Mouse (Mus musculus): ENCODE data around the gene Enpp7. TPM values are rescaled to one million over a fixed set of nuclear protein-coding genes. Genes with fewer than 3 reads are reported as not detected.

Gene Enpp7
- total and polyA plus RNA-seq, 2 experiments from 2014 or later, result not detected

GRCm38 (mm10) chr11:119021180-119021579, 33.2 kb downstream of the Enpp7 start:
- ATAC-seq (ENCODE audit: insufficient read depth, low read depth) (no peak), DNase-seq (ENCODE audit: low spot score) (no peak)
- TF ChIP-seq CTCF (IDR thresholded peaks at IDR 0.05; ENCODE audit: low read depth) (no peak), EP300 (IDR thresholded peaks at IDR 0.05; ENCODE audit: low read depth) (no peak)
- no peak overlapping the region for H3K4me3 ChIP-seq (ENCODE audit: low read depth, low read length)
- no peak overlapping the region for H3K4me2 ChIP-seq (ENCODE audit: low read depth, low read length)
- no peak overlapping the region for H3K9ac ChIP-seq (replicated peaks; ENCODE audit: low read depth, low read length)
- no peak overlapping the region for H3K27ac ChIP-seq (ENCODE audit: low read depth)
- peaks cover 27% of the 10 kb centered on the region for H3K4me1 ChIP-seq (ENCODE audit: control insufficient read depth, insufficient read depth)
- peaks cover 25% of the 10 kb centered on the region for H3K27me3 ChIP-seq (ENCODE audit: control insufficient read depth, insufficient read depth, low read length)
- no peaks in the 10 kb centered on the region for H3K36me3 ChIP-seq (replicated peaks; ENCODE audit: control insufficient read depth, insufficient read depth, low read length)
- 84% methylated on average over 7 of the region's 7 CpGs for WGBS
- H3K9me3 ChIP-seq (replicated peaks; ENCODE audit: control insufficient read depth, low read length), result no peaks in the 10 kb centered on the region

DNA sequence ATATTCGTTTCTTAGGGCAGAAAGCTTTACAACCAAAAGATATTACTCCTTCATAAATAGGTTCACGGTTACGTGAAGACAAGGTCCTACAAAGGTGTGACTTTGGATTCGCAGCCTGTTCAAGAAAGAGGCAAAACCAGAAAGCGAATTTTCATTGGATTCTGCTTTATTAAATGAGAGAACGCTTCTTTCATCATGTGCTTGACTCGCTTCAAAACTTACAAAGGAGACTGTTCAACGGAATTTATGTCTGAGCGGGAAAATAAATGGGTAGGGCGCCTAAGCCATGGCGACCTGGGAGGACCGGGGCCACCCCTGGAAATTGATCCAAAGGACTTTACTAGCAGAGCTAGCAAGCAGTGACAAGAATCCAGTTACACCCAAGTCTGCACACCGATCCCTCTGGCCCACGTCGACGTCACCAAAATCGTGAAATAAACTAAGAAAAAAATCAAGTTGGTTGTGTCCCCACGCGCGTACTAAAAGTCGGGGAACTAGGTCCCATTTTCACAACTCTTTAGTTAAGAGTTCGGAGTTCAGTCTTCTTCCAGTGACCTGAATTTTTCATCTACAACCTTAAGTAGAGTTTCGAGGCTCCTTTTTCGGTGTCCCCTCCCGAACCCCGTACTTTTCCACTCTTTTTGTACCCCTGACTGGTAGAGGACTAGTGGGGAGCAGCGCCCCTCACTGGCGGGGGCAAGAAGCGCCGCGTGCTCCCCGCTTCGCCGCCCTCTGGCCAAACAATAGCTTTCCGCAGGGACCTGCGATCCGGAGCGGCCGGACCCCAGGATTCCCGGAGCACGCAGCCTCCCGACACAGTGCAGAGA, 34.3 kb downstream of the Enpp7 start:
- Histone ChIP-seq H3K4me3 (ENCODE audit: low read depth, low read length) (peak overlapping the region; percentile 82), H3K36me3 (replicated peaks; ENCODE audit: control insufficient read depth, insufficient read depth, low read length) (peaks cover 6% of the 10 kb centered on the region; the same call in 1 of the 2 replicates), H3K27me3 (ENCODE audit: control insufficient read depth, insufficient read depth, low read length) (peaks cover 25% of the 10 kb centered on the region), H3K27ac (ENCODE audit: low read depth) (no peak overlapping the region), H3K9ac (replicated peaks; ENCODE audit: low read depth, low read length) (peak overlapping the region; percentile 74; the same call in 1 of the 2 replicates), H3K9me3 (replicated peaks; ENCODE audit: control insufficient read depth, low read length) (no peaks in the 10 kb centered on the region), H3K4me1 (ENCODE audit: control insufficient read depth, insufficient read depth) (peaks cover 31% of the 10 kb centered on the region), H3K4me2 (ENCODE audit: low read depth, low read length) (peak overlapping the region; percentile 99)
- ATAC-seq (ENCODE audit: insufficient read depth, low read depth), result no peak
- TF ChIP-seq CTCF (IDR thresholded peaks at IDR 0.05; ENCODE audit: low read depth) (peak; percentile 35), EP300 (IDR thresholded peaks at IDR 0.05; ENCODE audit: low read depth) (no peak)
- no peak for DNase-seq (ENCODE audit: low spot score)
- 8% methylated on average over 42 of the region's 42 CpGs for WGBS

DNA sequence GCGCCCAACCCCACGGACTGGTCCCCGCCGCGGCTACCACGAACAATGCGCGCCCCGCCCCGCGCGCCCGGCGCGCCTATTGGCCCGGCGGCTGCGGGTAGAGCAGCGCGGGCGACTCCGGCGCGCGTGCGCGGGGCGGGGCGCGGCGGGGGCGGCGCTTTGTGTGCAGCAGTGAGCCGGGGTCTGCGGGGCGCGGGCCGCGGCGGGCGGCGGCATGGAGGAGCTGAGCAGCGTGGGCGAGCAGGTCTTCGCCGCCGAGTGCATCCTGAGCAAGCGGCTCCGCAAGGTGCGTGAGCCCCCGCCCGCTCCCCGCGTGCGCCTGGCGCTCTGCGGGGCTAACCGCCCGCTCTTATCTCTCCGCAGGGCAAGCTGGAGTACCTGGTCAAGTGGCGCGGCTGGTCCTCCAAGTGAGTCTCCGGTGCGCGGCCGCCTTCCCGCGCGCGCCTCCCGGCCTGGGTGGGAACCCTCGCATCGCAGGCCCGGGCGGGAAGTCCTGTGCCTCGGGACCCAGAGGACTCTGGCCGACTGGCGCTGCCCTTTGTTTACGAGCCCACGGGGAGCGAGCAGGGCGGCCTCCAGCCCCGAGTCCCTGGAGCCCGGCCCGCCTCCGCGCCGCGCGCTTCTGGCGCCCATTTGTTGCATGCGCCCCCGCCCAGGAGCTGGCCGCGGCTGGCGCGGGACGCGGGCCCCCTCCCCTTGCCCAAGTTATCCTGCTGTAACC, 35.1 kb downstream of the Enpp7 start, which contains the start of gene Cbx2:
Cbx2 (plus strand) TSS at position 68 of the 721 bp plus-strand sequence.
- H3K4me3 ChIP-seq (ENCODE audit: low read depth, low read length), result peak within 1 kb of the TSS; percentile 82
- no peaks in the 10 kb centered on the region for H3K9me3 ChIP-seq (replicated peaks; ENCODE audit: control insufficient read depth, low read length)
- H3K4me1 ChIP-seq (ENCODE audit: control insufficient read depth, insufficient read depth), result peaks cover 31% of the 10 kb centered on the region
- no peak for TF ChIP-seq CTCF (IDR thresholded peaks at IDR 0.05; ENCODE audit: low read depth)
- no peak for TF ChIP-seq EP300 (IDR thresholded peaks at IDR 0.05; ENCODE audit: low read depth)
- H3K36me3 ChIP-seq (replicated peaks; ENCODE audit: control insufficient read depth, insufficient read depth, low read length), result peaks cover 13% of the 10 kb centered on the region
- peak within 1 kb of the TSS; percentile 58 for H3K27ac ChIP-seq (ENCODE audit: low read depth)
- ATAC-seq (ENCODE audit: insufficient read depth, low read depth) (peak; percentile 90), DNase-seq (ENCODE audit: low spot score) (peak; percentile 69)
- H3K27me3 ChIP-seq (ENCODE audit: control insufficient read depth, insufficient read depth, low read length), result peaks cover 25% of the 10 kb centered on the region
- H3K4me2 ChIP-seq (ENCODE audit: low read depth, low read length), result peak within 1 kb of the TSS; percentile 99
- WGBS, result under 1% methylated on average over 73 of the region's 99 CpGs
- H3K9ac ChIP-seq (replicated peaks; ENCODE audit: low read depth, low read length), result peak within 1 kb of the TSS; percentile 74

DNA sequence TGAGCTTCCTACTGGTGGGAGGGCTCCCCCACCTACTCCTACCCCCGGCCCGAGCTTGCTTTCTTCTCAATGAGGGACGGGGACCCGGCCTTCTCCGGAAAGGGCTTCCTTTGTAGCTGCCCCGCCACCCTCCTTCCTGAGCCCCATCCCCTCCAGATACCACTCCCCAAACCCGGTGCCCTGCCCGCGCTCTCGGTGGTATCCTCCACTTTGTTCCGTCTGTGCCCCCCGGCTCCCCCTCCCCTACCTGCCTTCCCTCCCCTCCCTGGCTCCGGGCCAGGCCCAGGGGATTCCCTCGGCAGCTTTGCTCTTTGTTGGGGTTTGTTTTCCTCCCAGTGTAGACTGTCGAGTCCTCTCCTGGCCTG, 35.6 kb downstream of the Enpp7 start:
- Histone ChIP-seq H3K4me1 (ENCODE audit: control insufficient read depth, insufficient read depth) (peaks cover 31% of the 10 kb centered on the region), H3K4me3 (ENCODE audit: low read depth, low read length) (peak overlapping the region; percentile 82), H3K9ac (replicated peaks; ENCODE audit: low read depth, low read length) (peak overlapping the region; percentile 74), H3K27ac (ENCODE audit: low read depth) (peak overlapping the region; percentile 58), H3K27me3 (ENCODE audit: control insufficient read depth, insufficient read depth, low read length) (peaks cover 25% of the 10 kb centered on the region), H3K9me3 (replicated peaks; ENCODE audit: control insufficient read depth, low read length) (no peaks in the 10 kb centered on the region), H3K36me3 (replicated peaks; ENCODE audit: control insufficient read depth, insufficient read depth, low read length) (peaks cover 18% of the 10 kb centered on the region), H3K4me2 (ENCODE audit: low read depth, low read length) (peak overlapping the region; percentile 99)
- no peak for DNase-seq (ENCODE audit: low spot score)
- no peak; the same call in 1 of the 2 replicates for ATAC-seq (ENCODE audit: insufficient read depth, low read depth)
- WGBS, result 2% methylated on average over 15 of the region's 15 CpGs
- TF ChIP-seq EP300 (IDR thresholded peaks at IDR 0.05; ENCODE audit: low read depth) (no peak), CTCF (IDR thresholded peaks at IDR 0.05; ENCODE audit: low read depth) (no peak)

- peaks cover 31% of the 10 kb centered on the region for H3K4me1 ChIP-seq (ENCODE audit: control insufficient read depth, insufficient read depth)
- TF ChIP-seq CTCF (IDR thresholded peaks at IDR 0.05; ENCODE audit: low read depth) (no peak), EP300 (IDR thresholded peaks at IDR 0.05; ENCODE audit: low read depth) (no peak)
- ATAC-seq (ENCODE audit: insufficient read depth, low read depth), result no peak
- H3K4me3 ChIP-seq (ENCODE audit: low read depth, low read length), result peak overlapping the region; percentile 82
- H3K9ac ChIP-seq (replicated peaks; ENCODE audit: low read depth, low read length), result no peak overlapping the region
- peak overlapping the region; percentile 6; the same call in 1 of the 2 replicates for H3K27ac ChIP-seq (ENCODE audit: low read depth)
- H3K36me3 ChIP-seq (replicated peaks; ENCODE audit: control insufficient read depth, insufficient read depth, low read length), result peaks cover 25% of the 10 kb centered on the region
- peak overlapping the region; percentile 99 for H3K4me2 ChIP-seq (ENCODE audit: low read depth, low read length)
- WGBS, result 27% methylated on average over 7 of the region's 7 CpGs
- DNase-seq (ENCODE audit: low spot score), result no peak
- peaks cover 25% of the 10 kb centered on the region for H3K27me3 ChIP-seq (ENCODE audit: control insufficient read depth, insufficient read depth, low read length)
- H3K9me3 ChIP-seq (replicated peaks; ENCODE audit: control insufficient read depth, low read length), result no peaks in the 10 kb centered on the region
Measured at GRCm38 (mm10) chr11:119024260-119024659, 36.3 kb downstream of the Enpp7 start.
